Mouse (Mus musculus): ENCODE data around the gene Polr3h.

Gene Polr3h

GRCm38 (mm10) chr15:81860471-81861135 is 65.4 kb downstream of the Polr3h start:
- peak; percentile 48 for DNase-seq

GRCm38 (mm10) chr15:81859330-81860255 is 66.4 kb downstream of the Polr3h start:
- peak; percentile 88 for DNase-seq

GRCm38 (mm10) chr15:81858517-81859329 is 67.3 kb downstream of the Polr3h start, which contains the start of gene Tob2:
TSS of gene Tob2 (minus strand) at chr15:81858796.
- DNase-seq: peak; percentile 79

GRCm38 (mm10) chr15:81858138-81858516 is 67.9 kb downstream of the Polr3h start:
- DNase-seq: peak; percentile 97

- no peak for DNase-seq
Measured at GRCm38 (mm10) chr15:81857724-81858116, 68.3 kb downstream of the Polr3h start.

GRCm38 (mm10) chr15:81856938-81857723 is 68.9 kb downstream of the Polr3h start:
- DNase-seq: no peak

GRCm38 (mm10) chr15:81856030-81856790 is 69.8 kb downstream of the Polr3h start:
- DNase-seq: peak; percentile 87

- DNase-seq: no peak
Measured at GRCm38 (mm10) chr15:81853081-81853480, 73.0 kb downstream of the Polr3h start.

- no peak for DNase-seq
Measured at GRCm38 (mm10) chr15:81852411-81853000, 73.5 kb downstream of the Polr3h start.

GRCm38 (mm10) chr15:81851375-81851774 is 74.7 kb downstream of the Polr3h start:
- no peak for DNase-seq

- no peak for DNase-seq
Measured at GRCm38 (mm10) chr15:81850718-81851117, 75.3 kb downstream of the Polr3h start.

GRCm38 (mm10) chr15:81849104-81849503 is 76.9 kb downstream of the Polr3h start:
- peak; percentile 67 for DNase-seq

- peak; percentile 57 for DNase-seq
Measured at GRCm38 (mm10) chr15:81848301-81848700, 77.7 kb downstream of the Polr3h start.

- no peak for DNase-seq
Measured at GRCm38 (mm10) chr15:81847861-81848260, 78.2 kb downstream of the Polr3h start.

- DNase-seq: no peak
Measured at GRCm38 (mm10) chr15:81847161-81847560, 78.9 kb downstream of the Polr3h start.

- no peak for DNase-seq
Measured at GRCm38 (mm10) chr15:81846755-81847154, 79.3 kb downstream of the Polr3h start.

GRCm38 (mm10) chr15:81845724-81846123 is 80.3 kb downstream of the Polr3h start:
- DNase-seq: no peak

- DNase-seq: no peak
Measured at GRCm38 (mm10) chr15:81845033-81845625, 80.9 kb downstream of the Polr3h start.

GRCm38 (mm10) chr15:81842275-81842674 is 83.8 kb downstream of the Polr3h start:
- no peak for DNase-seq

- no peak for DNase-seq
Measured at GRCm38 (mm10) chr15:81840306-81840705, 85.7 kb downstream of the Polr3h start.

GRCm38 (mm10) chr15:81839634-81840033 is 86.4 kb downstream of the Polr3h start:
- DNase-seq: peak; percentile 96

Measured in cerebellum, adult 8-10 months (tissue).